Mouse (Mus musculus): ENCODE measurements around the gene Taar7f. TPM values are rescaled to one million over a fixed set of nuclear protein-coding genes. Genes with fewer than 3 reads are reported as not detected.
A peak's percentile ranks its signal among the peaks of the same experiment; 100 is the strongest.
"Not testable (repeated sequence)": the region's sequence is repeated elsewhere in the genome, so short reads cannot be mapped to it uniquely, and the experiment has no call there.

The Taar7f gene
- polyA plus RNA-seq, 1 experiment from 2014 or later = not detected

DNA sequence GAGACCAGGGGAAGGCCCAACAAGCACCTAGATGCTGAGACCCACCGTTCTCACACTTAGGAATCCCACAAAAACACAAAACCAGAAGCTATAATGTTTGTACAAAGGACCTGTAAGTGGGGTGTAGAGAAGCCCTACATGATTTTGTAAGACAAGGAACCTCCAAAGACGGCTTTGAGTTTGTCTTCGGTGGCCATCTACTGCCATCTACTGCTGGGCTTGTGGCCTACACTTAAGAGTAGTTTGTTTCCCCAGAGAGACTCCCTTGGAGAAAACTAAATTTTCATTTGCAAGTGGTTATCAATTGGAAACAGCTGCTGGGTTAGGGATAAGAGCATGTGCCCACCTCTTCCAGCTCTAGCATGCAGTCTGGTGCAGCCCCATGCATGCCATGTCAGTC lies 30.9 kb downstream of the Taar7f start:
- no peaks in the 10 kb centered on the region for H3K9me3 ChIP-seq (replicated peaks)
- no peaks in the 10 kb centered on the region for H3K36me3 ChIP-seq (ENCODE audit: poor library complexity, severe bottlenecking)
- peak; percentile 58 for ATAC-seq
- H3K4me3 ChIP-seq = no peak overlapping the region
- no peak overlapping the region for H3K4me2 ChIP-seq
- no peaks in the 10 kb centered on the region for H3K27me3 ChIP-seq
- H3K9ac ChIP-seq = no peak overlapping the region
- WGBS = 47% methylated on average over 3 of the region's 3 CpGs
- no peaks in the 10 kb centered on the region for H3K4me1 ChIP-seq
- no peak overlapping the region for H3K27ac ChIP-seq

DNA sequence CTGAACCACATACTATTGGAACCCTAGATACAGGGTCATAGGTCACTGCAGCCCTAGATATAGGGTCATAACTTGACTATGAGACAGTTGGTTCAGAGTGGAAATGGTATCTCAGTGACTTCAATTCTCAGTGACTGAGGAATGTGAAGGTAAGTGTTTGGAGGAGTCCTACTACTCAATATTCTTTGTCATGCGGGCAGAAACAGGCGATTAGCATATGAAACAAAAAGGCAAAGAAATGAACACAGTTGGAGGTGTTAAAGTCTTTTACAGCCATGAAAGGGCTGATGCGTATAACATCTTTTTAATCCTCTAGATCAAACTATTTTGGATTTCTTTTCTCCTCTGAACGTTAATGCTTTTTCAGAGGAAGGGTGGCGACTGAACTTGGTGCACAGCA lies 36.6 kb downstream of the Taar7f start:
- no peak for ATAC-seq
- Histone ChIP-seq H3K36me3 (ENCODE audit: poor library complexity, severe bottlenecking) (no peaks in the 10 kb centered on the region), H3K27me3 (no peaks in the 10 kb centered on the region), H3K4me1 (no peaks in the 10 kb centered on the region), H3K9me3 (replicated peaks) (no peaks in the 10 kb centered on the region), H3K27ac (no peak overlapping the region), H3K9ac (no peak overlapping the region), H3K4me3 (no peak overlapping the region), H3K4me2 (no peak overlapping the region)
- 32% methylated on average over 5 of the region's 5 CpGs for WGBS

DNA sequence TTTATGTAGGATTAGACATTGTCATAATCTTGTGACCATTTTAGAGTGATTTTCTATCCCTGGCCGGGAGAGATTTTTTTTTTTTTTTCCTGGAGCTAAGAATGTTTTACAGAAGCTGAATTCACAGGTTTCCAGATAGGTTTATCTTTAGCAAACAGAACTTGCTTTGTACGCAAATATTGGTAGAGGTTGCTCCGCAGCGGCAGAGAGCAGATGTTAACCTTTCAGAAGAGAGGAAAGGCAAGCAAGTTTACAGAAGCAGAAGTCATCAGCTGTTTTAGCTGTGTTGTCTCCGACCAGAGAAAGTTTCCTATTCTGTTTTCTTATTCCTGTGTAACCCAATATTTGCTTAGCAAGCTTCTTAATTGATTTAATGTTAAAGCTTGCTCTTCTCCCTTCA lies 37.2 kb downstream of the Taar7f start:
- Histone ChIP-seq H3K27me3 (no peaks in the 10 kb centered on the region), H3K4me2 (no peak overlapping the region), H3K9me3 (replicated peaks) (no peaks in the 10 kb centered on the region), H3K4me1 (no peaks in the 10 kb centered on the region), H3K4me3 (no peak overlapping the region), H3K27ac (no peak overlapping the region), H3K36me3 (ENCODE audit: poor library complexity, severe bottlenecking) (no peaks in the 10 kb centered on the region), H3K9ac (no peak overlapping the region)
- WGBS = 91% methylated on average over 5 of the region's 5 CpGs
- no peak for ATAC-seq

DNA sequence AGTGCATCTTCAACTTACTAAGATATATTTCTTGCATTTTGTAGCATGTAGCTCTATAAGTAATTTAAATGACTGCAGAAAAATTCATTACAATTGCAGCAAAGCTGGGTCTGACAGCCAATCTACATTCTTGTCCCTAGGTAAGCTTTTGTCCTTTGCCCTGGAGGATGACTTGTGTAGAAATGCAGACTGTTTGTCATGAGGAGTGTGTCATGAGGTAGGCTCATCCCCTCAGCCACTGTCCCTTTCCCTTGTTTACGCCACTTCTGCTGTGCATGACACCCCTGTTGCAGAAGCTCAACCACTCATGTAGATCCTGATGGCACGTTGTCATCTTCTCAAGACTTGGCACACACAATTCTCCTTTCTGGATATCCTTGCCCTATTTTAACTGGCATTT lies 37.9 kb downstream of the Taar7f start:
- Histone ChIP-seq H3K9me3 (replicated peaks) (no peaks in the 10 kb centered on the region), H3K27me3 (no peaks in the 10 kb centered on the region), H3K4me3 (no peak overlapping the region), H3K4me1 (no peaks in the 10 kb centered on the region), H3K36me3 (ENCODE audit: poor library complexity, severe bottlenecking) (no peaks in the 10 kb centered on the region), H3K27ac (no peak overlapping the region), H3K9ac (no peak overlapping the region), H3K4me2 (no peak overlapping the region)
- 86% methylated on average over 2 of the region's 2 CpGs for WGBS
- no peak for ATAC-seq

DNA sequence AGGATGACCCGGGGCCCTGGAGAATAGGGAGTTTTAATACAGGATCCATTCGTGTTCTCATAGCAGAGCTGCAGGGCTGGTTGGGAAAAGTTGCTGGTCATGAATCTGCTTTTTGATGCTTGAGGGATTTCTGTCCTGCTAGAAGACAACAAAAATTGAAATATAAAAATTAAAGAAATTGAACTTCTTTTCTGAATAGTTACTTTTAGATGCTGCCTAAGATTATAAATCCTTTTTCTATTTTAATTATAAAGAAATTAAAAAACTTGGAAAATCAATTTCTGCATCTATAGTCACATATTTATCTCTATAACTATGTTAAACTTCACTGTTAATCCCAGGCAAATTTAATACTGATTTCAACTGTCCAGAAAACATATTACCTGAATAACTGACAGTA lies 42.9 kb downstream of the Taar7f start, which contains the start of gene Taar8b:
Gene Taar8b (minus strand): TSS at position 101 of the 400 bp plus-strand sequence.
- Histone ChIP-seq H3K27ac (no peak within 1 kb of the TSS), H3K27me3 (no peaks in the 10 kb centered on the region), H3K4me2 (no peak within 1 kb of the TSS), H3K9ac (no peak within 1 kb of the TSS), H3K9me3 (replicated peaks) (no peaks in the 10 kb centered on the region), H3K4me1 (no peaks in the 10 kb centered on the region), H3K36me3 (ENCODE audit: poor library complexity, severe bottlenecking) (no peaks in the 10 kb centered on the region), H3K4me3 (no peak within 1 kb of the TSS)
- no peak for ATAC-seq
- 78% methylated on average over 2 of the region's 2 CpGs for WGBS

DNA sequence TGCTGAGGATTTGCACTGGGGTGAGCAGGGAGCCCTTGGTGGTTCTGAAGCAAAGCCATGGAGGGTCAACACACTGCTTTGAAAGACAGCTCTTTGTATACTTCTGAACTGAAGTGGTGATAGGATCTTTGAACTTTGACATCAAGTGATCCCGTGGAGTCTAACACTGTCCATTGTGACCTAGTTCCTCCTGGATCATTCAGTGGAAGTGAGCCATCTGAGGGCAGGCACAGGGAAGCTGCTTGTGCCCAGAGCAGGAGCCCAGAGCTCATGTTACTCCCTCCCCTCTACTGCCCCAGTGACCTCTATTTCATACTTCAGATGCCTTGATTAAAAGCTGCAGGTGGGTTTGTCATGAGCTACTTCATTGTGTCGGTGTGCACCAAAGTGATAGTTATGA lies 47.7 kb downstream of the Taar7f start:
- H3K36me3 ChIP-seq (ENCODE audit: poor library complexity, severe bottlenecking); H3K27me3 ChIP-seq; H3K9ac ChIP-seq; H3K4me3 ChIP-seq; ATAC-seq; H3K9me3 ChIP-seq (replicated peaks); H3K27ac ChIP-seq; H3K4me1 ChIP-seq; H3K4me2 ChIP-seq: not testable (repeated sequence)
- WGBS = 75% methylated on average over 2 of the region's 2 CpGs

Other genes with a start within 250 kb of the Taar7f start
- not detected in 2 replicates for gene Vnn3, start 198.0 kb upstream of the Taar7f start, polyA plus RNA-seq (2015; fragmentation: Nextera tagmentation; extraction: Ambion mirVana)
- gene Vnn1, start 154.8 kb upstream of the Taar7f start, polyA plus RNA-seq (2015; fragmentation: Nextera tagmentation; extraction: Ambion mirVana) = 0.14 TPM in 1 of 2 replicates, not detected in the other
- gene Taar1, start 129.2 kb upstream of the Taar7f start, polyA plus RNA-seq (2015; fragmentation: Nextera tagmentation; extraction: Ambion mirVana) = not detected in 2 replicates
- gene Taar2, start 110.9 kb upstream of the Taar7f start, polyA plus RNA-seq (2015; fragmentation: Nextera tagmentation; extraction: Ambion mirVana) = not detected in 2 replicates
- gene Taar3, start 100.0 kb upstream of the Taar7f start, polyA plus RNA-seq (2015; fragmentation: Nextera tagmentation; extraction: Ambion mirVana) = not detected in 2 replicates
- gene Taar4, start 89.0 kb upstream of the Taar7f start, polyA plus RNA-seq (2015; fragmentation: Nextera tagmentation; extraction: Ambion mirVana) = not detected in 2 replicates
- gene Taar5, start 78.8 kb upstream of the Taar7f start, polyA plus RNA-seq (2015; fragmentation: Nextera tagmentation; extraction: Ambion mirVana) = not detected in 2 replicates
- gene Taar6, start 63.9 kb upstream of the Taar7f start, polyA plus RNA-seq (2015; fragmentation: Nextera tagmentation; extraction: Ambion mirVana) = not detected in 2 replicates
- not detected in 2 replicates for gene Taar7a, start 56.0 kb upstream of the Taar7f start, polyA plus RNA-seq (2015; fragmentation: Nextera tagmentation; extraction: Ambion mirVana)
- not detected in 2 replicates for gene Taar7b, start 49.6 kb upstream of the Taar7f start, polyA plus RNA-seq (2015; fragmentation: Nextera tagmentation; extraction: Ambion mirVana)
- not detected in 2 replicates for gene Taar7d, start 22.3 kb upstream of the Taar7f start, polyA plus RNA-seq (2015; fragmentation: Nextera tagmentation; extraction: Ambion mirVana)
- gene Taar7e, start 11.9 kb upstream of the Taar7f start, polyA plus RNA-seq (2015; fragmentation: Nextera tagmentation; extraction: Ambion mirVana) = not detected in 2 replicates
- not detected in 2 replicates for gene Taar8a, start 27.0 kb downstream of the Taar7f start, polyA plus RNA-seq (2015; fragmentation: Nextera tagmentation; extraction: Ambion mirVana)
- not detected in 2 replicates for gene Taar8b, start 42.8 kb downstream of the Taar7f start, polyA plus RNA-seq (2015; fragmentation: Nextera tagmentation; extraction: Ambion mirVana)
- gene Taar8c, start 52.4 kb downstream of the Taar7f start, polyA plus RNA-seq (2015; fragmentation: Nextera tagmentation; extraction: Ambion mirVana) = not detected in 2 replicates
- gene Taar9, start 60.0 kb downstream of the Taar7f start, polyA plus RNA-seq (2015; fragmentation: Nextera tagmentation; extraction: Ambion mirVana) = not detected in 2 replicates
- gene Stx7, start 99.8 kb downstream of the Taar7f start, polyA plus RNA-seq (2015; fragmentation: Nextera tagmentation; extraction: Ambion mirVana) = 179 TPM in 2 replicates
- gene Moxd1, start 174.0 kb downstream of the Taar7f start, polyA plus RNA-seq (2015; fragmentation: Nextera tagmentation; extraction: Ambion mirVana) = 0.88 and 1.4 TPM in 2 replicates